21 mouse cellular contexts compared by ENCODE assay signal in genomic region chr17:44504794-44505317, GRCm38 (mm10).
A peak's percentile ranks its signal among the peaks of the same experiment; 100 is the strongest.
DNase-seq lines count a peak whose midpoint lies in the region; ATAC-seq and TF ChIP-seq lines count a peak whose summit lies in the region.
"Had no signal": no experiment of that assay in that cellular context is flagged by ENCODE, and none has a peak within 500 bp of the region (broad histone marks: within the 10 kb centered on the region; RNA-seq: fewer than 3 reads in every experiment).

No protein-coding gene starts in this region.

- no peak overlapping the region for H3ac ChIP-seq in C2C12 (ENCODE audit: control insufficient read depth, insufficient read length, low read depth)

- no peak overlapping the region for H3K4me3 ChIP-seq in C2C12 (ENCODE audit: insufficient read depth, poor library complexity, severe bottlenecking)
- H3K4me3 ChIP-seq in heart, embryonic 11.5 days (ENCODE audit: low read depth, low read length): no peak overlapping the region
- H3K4me3 ChIP-seq: embryonic facial prominence, embryonic 10.5 days; forebrain, embryonic 10.5 days; hindbrain, embryonic 10.5 days; layer of hippocampus, adult 2 months; limb, embryonic 15.5 days; liver, embryonic 15.5 days; lung, embryonic 15.5 days; megakaryocyte, embryonic 14.5 days; midbrain, embryonic 13.5 days had no signal

- no peaks in the 10 kb centered on the region for H3K36me3 ChIP-seq in C2C12 (ENCODE audit: control insufficient read depth, insufficient read depth)
- no peaks in the 10 kb centered on the region for H3K36me3 ChIP-seq in heart, embryonic 11.5 days (ENCODE audit: control insufficient read depth, insufficient read depth, low read length)
- H3K36me3 ChIP-seq: embryonic facial prominence, embryonic 10.5 days; forebrain, embryonic 10.5 days; hindbrain, embryonic 10.5 days; limb, embryonic 15.5 days; liver, embryonic 15.5 days; lung, embryonic 15.5 days; midbrain, embryonic 13.5 days had no signal

- WGBS in heart, embryonic 11.5 days (ENCODE audit: insufficient replicate concordance): 84% methylated on average over 10 of the region's 10 CpGs

- H3K27ac ChIP-seq in heart, embryonic 11.5 days (ENCODE audit: low read depth, low read length): no peak overlapping the region
- H3K27ac ChIP-seq: embryonic facial prominence, embryonic 10.5 days; forebrain, embryonic 10.5 days; hindbrain, embryonic 10.5 days; hindbrain, postnatal 0 days; layer of hippocampus, adult 2 months; limb, embryonic 15.5 days; liver, embryonic 15.5 days; lung, embryonic 15.5 days; midbrain, embryonic 13.5 days had no signal

- H3K4me1 ChIP-seq in heart, embryonic 11.5 days (ENCODE audit: control insufficient read depth, insufficient read depth, low read length): no peaks in the 10 kb centered on the region
- H3K4me1 ChIP-seq: liver, embryonic 15.5 days; lung, embryonic 15.5 days; megakaryocyte, embryonic 14.5 days had no signal

- TF ChIP-seq CTCF in C2C12 (IDR thresholded peaks at IDR 0.05; ENCODE audit: control insufficient read depth, insufficient read depth, insufficient read length): no peak

- DNase-seq in cerebellum, postnatal 14 days: peak; percentile 61 to 69
- DNase-seq in forelimb bud, embryonic 11.5 days (ENCODE audit: low read depth, low spot score): peak; percentile 16
- peak; percentile 63 for DNase-seq in gastrocnemius, postnatal 25 days
- DNase-seq: forebrain, postnatal 0 days; kidney, postnatal 25 days; lung, postnatal 36 days had no signal

- H3K27me3 ChIP-seq in C2C12 (ENCODE audit: control insufficient read depth, insufficient read depth, insufficient read length): no peaks in the 10 kb centered on the region
- H3K27me3 ChIP-seq in heart, embryonic 11.5 days (ENCODE audit: control insufficient read depth, insufficient read depth, low read length): no peaks in the 10 kb centered on the region
- H3K27me3 ChIP-seq: limb, embryonic 15.5 days; liver, embryonic 15.5 days; lung, embryonic 15.5 days; midbrain, embryonic 13.5 days had no signal

- H3K79me3 ChIP-seq in C2C12 (ENCODE audit: low read depth): no peaks in the 10 kb centered on the region

- no peaks in the 10 kb centered on the region for H3K9me3 ChIP-seq in heart, embryonic 11.5 days (replicated peaks; ENCODE audit: control insufficient read depth, low read length)
- H3K9me3 ChIP-seq: embryonic facial prominence, embryonic 10.5 days; forebrain, embryonic 10.5 days; hindbrain, embryonic 10.5 days; limb, embryonic 15.5 days; liver, embryonic 15.5 days; lung, embryonic 15.5 days; midbrain, embryonic 13.5 days had no signal

- H3K9ac ChIP-seq in heart, embryonic 11.5 days (ENCODE audit: low read depth, low read length): no peak overlapping the region
- H3K9ac ChIP-seq: forebrain, postnatal 0 days; limb, embryonic 15.5 days; liver, embryonic 15.5 days; lung, embryonic 15.5 days; midbrain, embryonic 13.5 days had no signal

- no peaks in the 10 kb centered on the region for H3K79me2 ChIP-seq in C2C12 (ENCODE audit: control insufficient read depth, insufficient read depth)

- no peak for ATAC-seq in cerebellum, adult (ENCODE audit: insufficient number of reproducible peaks, low FRiP score, low TSS enrichment)
- ATAC-seq in heart, embryonic 11.5 days (replicated peaks; ENCODE audit: insufficient number of reproducible peaks, low FRiP score, low TSS enrichment): no peak
- no peak for ATAC-seq in activated CD4-positive, CD25-positive, alpha-beta regulatory T cell, adult 4 months
- ATAC-seq: forebrain, postnatal 0 days; hindbrain, postnatal 0 days; intestine, embryonic 16.5 days; midbrain, embryonic 13.5 days had no signal

- H3K4me2 ChIP-seq in heart, embryonic 11.5 days: no peak overlapping the region
- H3K4me2 ChIP-seq: limb, embryonic 15.5 days; liver, embryonic 15.5 days; lung, embryonic 15.5 days; midbrain, embryonic 13.5 days had no signal

TF ChIP-seq in C2C12, 6 proteins besides CTCF, POLR2A, EP300 and RAD21:
- TF ChIP-seq FOSL1 (IDR thresholded peaks at IDR 0.05; ENCODE audit: insufficient read depth, low read length, poor library complexity, severe bottlenecking) (peak; percentile 19), MAX (IDR thresholded peaks at IDR 0.05) (peak; percentile 8), USF1 (IDR thresholded peaks at IDR 0.05; ENCODE audit: low read depth) (no peak), MYOD1 (IDR thresholded peaks at IDR 0.05; ENCODE audit: control insufficient read depth, insufficient read length, low read depth) (peak; percentile 96), MYOG (IDR thresholded peaks at IDR 0.05; ENCODE audit: control insufficient read depth, extremely low read depth, insufficient read length) (no peak)
